ENCODE assay signal across 26 mouse cellular contexts in the genomic region with DNA sequence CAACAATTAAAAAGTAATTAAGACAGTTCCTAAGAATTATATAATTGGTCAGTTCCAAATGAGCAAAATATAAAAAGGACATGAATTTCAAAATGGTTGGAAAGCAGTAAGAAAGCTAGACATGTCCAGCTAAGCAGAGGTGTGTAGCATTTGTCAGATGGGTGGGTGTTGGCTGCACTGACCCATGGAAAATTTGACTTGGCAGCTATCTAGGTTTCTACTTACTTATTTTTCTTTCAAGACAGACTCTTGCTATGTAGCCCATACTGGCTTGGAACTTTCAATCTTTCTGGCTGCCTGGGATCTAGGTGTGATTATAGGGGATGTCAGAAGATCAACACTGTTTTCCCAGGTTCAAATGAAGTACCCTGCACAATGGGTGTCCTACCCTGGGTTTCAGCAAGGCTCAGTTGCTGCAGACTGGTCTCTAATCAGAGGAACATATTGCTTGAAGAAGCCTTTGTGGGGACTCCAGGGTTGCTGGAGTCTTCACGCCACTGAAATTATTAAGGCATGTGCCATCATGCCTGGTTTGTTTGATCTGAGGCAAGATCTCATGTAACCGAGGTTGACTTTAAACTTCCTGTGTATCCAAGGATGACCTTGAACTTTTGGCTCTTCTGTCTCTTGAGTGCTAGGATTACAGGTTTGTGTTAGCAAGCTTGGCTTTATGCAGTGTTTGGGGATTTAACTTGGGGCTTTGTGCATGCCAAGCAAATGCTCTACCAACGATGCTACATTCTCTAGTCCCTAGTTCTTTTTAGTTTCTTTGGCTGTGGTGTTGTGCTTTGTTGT. TPM values are rescaled to one million over a fixed set of nuclear protein-coding genes. Genes with fewer than 3 reads are reported as not detected.
A peak's percentile ranks its signal among the peaks of the same experiment; 100 is the strongest.
DNase-seq lines count a peak whose midpoint lies in the region; ATAC-seq lines count a peak whose summit lies in the region.
"Had no signal": no experiment of that assay in that cellular context is flagged by ENCODE, and none has a peak within 500 bp of the region (broad histone marks: within the 10 kb centered on the region; RNA-seq: fewer than 3 reads in every experiment).

No protein-coding gene starts in this region.

- no peak for ATAC-seq in heart, embryonic 13.5 days (ENCODE audit: extremely low read depth, insufficient number of reproducible peaks, low FRiP score, low TSS enrichment)
- no peak for ATAC-seq in kidney, embryonic 14.5 days (ENCODE audit: low FRiP score, low TSS enrichment)
- ATAC-seq: forebrain, embryonic 13.5 days; intestine, embryonic 16.5 days; midbrain, embryonic 16.5 days had no signal

- WGBS in heart, embryonic 13.5 days = 68% methylated on average over 3 of the region's 3 CpGs
- WGBS in kidney, embryonic 14.5 days = 52% methylated on average over 3 of the region's 3 CpGs

- peak overlapping the region; percentile 45 for H3K27ac ChIP-seq in heart, embryonic 13.5 days (replicated peaks)
- no peak overlapping the region for H3K27ac ChIP-seq in kidney, embryonic 14.5 days (ENCODE audit: low read depth, low read length)
- H3K27ac ChIP-seq in brown adipose tissue, adult 24 weeks (replicated peaks; ENCODE audit: low read depth, low read length) = peak overlapping the region; percentile 39; the same call in 1 of the 2 replicates
- H3K27ac ChIP-seq: forebrain, embryonic 13.5 days; hindbrain, embryonic 13.5 days; lung, embryonic 15.5 days; neural tube, embryonic 13.5 days had no signal

- H3K27me3 ChIP-seq in heart, embryonic 13.5 days (replicated peaks) = no peaks in the 10 kb centered on the region
- H3K27me3 ChIP-seq in kidney, embryonic 14.5 days (ENCODE audit: control insufficient read depth, insufficient read depth, low read length) = no peaks in the 10 kb centered on the region
- H3K27me3 ChIP-seq: forebrain, embryonic 13.5 days; heart, embryonic 12.5 days; hindbrain, embryonic 13.5 days; lung, embryonic 15.5 days; neural tube, embryonic 13.5 days had no signal

- H3K4me2 ChIP-seq in heart, embryonic 13.5 days = no peak overlapping the region
- H3K4me2 ChIP-seq in kidney, embryonic 14.5 days (replicated peaks; ENCODE audit: low read depth, low read length) = no peak overlapping the region
- H3K4me2 ChIP-seq: forebrain, embryonic 13.5 days; heart, embryonic 12.5 days; hindbrain, embryonic 13.5 days; lung, embryonic 15.5 days; midbrain, embryonic 11.5 days; neural tube, embryonic 13.5 days had no signal

- 0 out of 2 replicates have a peak, but pooled peaks cover 5% of the 10 kb centered on the region for H3K9me3 ChIP-seq in heart, embryonic 13.5 days
- no peaks in the 10 kb centered on the region for H3K9me3 ChIP-seq in kidney, embryonic 14.5 days (ENCODE audit: control insufficient read depth, low read length)
- H3K9me3 ChIP-seq: forebrain, embryonic 13.5 days; heart, embryonic 12.5 days; hindbrain, embryonic 13.5 days; lung, embryonic 15.5 days; neural tube, embryonic 13.5 days had no signal

- DNase-seq in heart, postnatal 10 days = no peak
- peak; percentile 57 for DNase-seq in kidney, adult 9 months
- DNase-seq in 416B (ENCODE audit: low read depth) = peak; percentile 57
- no peak for DNase-seq in neural tube, embryonic 10.5 days (ENCODE audit: extremely low spot score, low spot score)
- DNase-seq: adrenal gland, postnatal 10 days; B cell, adult 2 months; cerebellum, adult 11 months; cerebellum, adult 9-10 months; cerebellum, postnatal 36 days; gastrocnemius, postnatal 14 days; heart, adult 11 months; heart, postnatal 36 days; liver; right cerebral cortex, postnatal 4 days; thymus, adult 2 months had no signal

- peaks cover 42% of the 10 kb centered on the region for H3K4me1 ChIP-seq in heart, embryonic 13.5 days
- no peaks in the 10 kb centered on the region for H3K4me1 ChIP-seq in kidney, embryonic 14.5 days (ENCODE audit: control insufficient read depth, insufficient read depth, low read length)
- peaks cover 6% of the 10 kb centered on the region; the same call in 1 of the 2 replicates for H3K4me1 ChIP-seq in brown adipose tissue, adult 24 weeks (ENCODE audit: control insufficient read depth, insufficient read depth, insufficient read length, low read length)
- H3K4me1 ChIP-seq: lung, embryonic 15.5 days had no signal

- peaks cover 11% of the 10 kb centered on the region for H3K36me3 ChIP-seq in heart, embryonic 13.5 days
- H3K36me3 ChIP-seq in kidney, embryonic 14.5 days (ENCODE audit: control insufficient read depth, insufficient read depth, low read length) = no peaks in the 10 kb centered on the region
- H3K36me3 ChIP-seq: lung, embryonic 15.5 days had no signal

- intact Hi-C loops in heart, postnatal 10 days (cut with DNase I) = loop anchor here (10.0 kb wide), 2 partner anchors 235 to 315 kb away; a partner anchor contains a TSS

- no peak overlapping the region for H3K9ac ChIP-seq in heart, embryonic 13.5 days
- H3K9ac ChIP-seq in kidney, embryonic 14.5 days (ENCODE audit: low read depth, low read length) = no peak overlapping the region
- H3K9ac ChIP-seq: forebrain, embryonic 13.5 days; heart, embryonic 12.5 days; hindbrain, embryonic 13.5 days; lung, embryonic 15.5 days; neural tube, embryonic 13.5 days had no signal

- H3K4me3 ChIP-seq in heart, embryonic 13.5 days = no peak overlapping the region
- no peak overlapping the region for H3K4me3 ChIP-seq in kidney, embryonic 14.5 days (ENCODE audit: low read length)
- H3K4me3 ChIP-seq in brown adipose tissue, adult 24 weeks (ENCODE audit: insufficient read depth, low read depth, low read length) = no peak overlapping the region
- H3K4me3 ChIP-seq: forebrain, embryonic 13.5 days; heart, embryonic 12.5 days; hindbrain, embryonic 13.5 days; lung, embryonic 15.5 days; neural tube, embryonic 13.5 days had no signal

RNA-seq across cellular contexts. Expression of a gene that starts 28.1 kb away (rescaled TPM):
- 9.8 and 11.8 TPM in 2 replicates for polyA plus RNA-seq in heart, embryonic 13.5 days (2015; fragmentation: Nextera tagmentation; extraction: Ambion mirVana)
- 10 to 100 TPM; 39.2 to 39.3 TPM for total RNA-seq in heart, postnatal 10 days (2021)
- 15.1 and 22.0 TPM in 2 replicates for polyA plus RNA-seq in kidney, embryonic 14.5 days (2014; fragmentation: Nextera tagmentation; extraction: Ambion mirVana)
- 8.4 and 8.7 TPM in 2 replicates for polyA plus RNA-seq in brown adipose tissue, adult 24 weeks (2012; ENCODE audit: insufficient read depth, insufficient read length, missing spikeins)

Comparison
In these comparisons a context has a peak if more than half of its experiments do, and no peak if none do; other contexts are left out.
1. DNase-seq: peak in kidney, adult 9 months (single experiment) and 416B (single experiment); none in heart, postnatal 10 days (0 of 2) and neural tube, embryonic 10.5 days (single experiment).